Mouse (Mus musculus): ENCODE data around the gene 1700088E04Rik. TPM values are rescaled to one million over a fixed set of nuclear protein-coding genes. Genes with fewer than 3 reads are reported as not detected.

1700088E04Rik gene
- total RNA-seq, 1 experiment from 2014 or later: not detected

DNA sequence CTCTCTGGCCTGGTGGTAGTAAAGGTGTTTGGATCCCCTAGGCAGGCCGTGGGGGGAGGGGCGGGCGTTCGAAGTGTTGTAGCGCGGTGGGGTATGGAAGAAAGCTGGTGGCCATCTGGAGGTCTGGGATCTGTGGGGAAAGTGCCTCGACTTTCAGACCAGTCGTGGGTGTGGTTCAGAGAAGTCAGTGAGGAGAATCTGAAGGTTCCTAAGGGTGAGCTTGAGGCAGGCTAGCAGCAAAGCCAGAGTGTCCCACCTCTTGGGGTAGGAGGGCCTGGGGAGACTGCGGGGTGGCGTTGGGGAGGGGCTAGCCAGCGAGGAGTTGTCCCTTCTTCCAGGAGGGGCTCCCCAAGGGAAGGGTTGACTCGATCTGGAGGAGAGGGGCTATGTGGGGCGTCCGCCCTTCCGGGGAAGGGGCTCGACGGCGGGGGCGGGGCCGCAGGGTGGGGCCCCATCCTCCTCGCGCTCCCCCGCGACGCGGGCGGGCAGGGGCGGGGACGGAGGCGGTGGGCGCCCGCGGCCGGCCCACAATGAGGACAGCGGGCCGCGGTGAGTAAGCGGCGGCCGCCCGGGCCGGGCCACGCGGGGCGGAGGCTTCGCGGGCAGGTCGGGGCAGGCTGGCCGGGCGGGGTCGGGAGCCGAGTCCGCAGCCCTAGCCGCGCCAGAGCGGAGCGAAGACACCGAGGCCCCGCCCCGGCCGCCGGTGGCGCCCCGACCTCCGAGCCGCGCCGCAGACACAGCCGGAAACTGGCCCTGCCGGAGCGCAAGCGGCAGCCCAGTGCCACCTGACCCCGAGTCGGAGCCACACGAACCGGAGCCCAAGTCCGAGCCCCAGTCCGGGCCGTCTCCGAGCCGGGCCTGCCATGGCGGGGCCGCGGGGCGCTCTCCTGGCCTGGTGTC is 32.4 kb downstream of the 1700088E04Rik start, which contains the start of gene Micall1:
Micall1 (plus strand) TSS at position 478 of the 900 bp plus-strand sequence.
- peak; percentile 28; the same call in 1 of the 2 replicates for ATAC-seq (replicated peaks; ENCODE audit: insufficient number of reproducible peaks, low FRiP score, low TSS enrichment, poor library complexity, severe bottlenecking)

DNA sequence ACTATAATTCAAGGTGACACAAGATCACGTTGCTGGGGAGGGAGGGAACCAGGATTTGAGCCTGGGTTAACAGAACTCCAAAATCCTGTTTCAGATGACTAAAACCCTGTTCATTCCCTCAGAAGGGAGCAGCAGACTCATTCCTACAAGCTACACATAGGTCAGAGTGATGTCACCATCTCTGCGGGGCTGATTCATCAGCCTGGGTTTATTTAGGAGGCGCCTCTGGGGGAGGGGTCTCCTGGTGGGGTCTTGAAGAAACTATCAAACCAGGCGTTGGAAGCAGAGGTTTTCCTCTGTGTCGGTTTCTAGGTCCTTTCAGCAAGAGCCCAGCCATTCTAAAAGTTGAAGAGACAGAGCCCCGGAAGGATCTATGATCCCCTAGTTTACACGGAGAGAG is 33.1 kb downstream of the 1700088E04Rik start:
- ATAC-seq (replicated peaks; ENCODE audit: insufficient number of reproducible peaks, low FRiP score, low TSS enrichment, poor library complexity, severe bottlenecking): no peak

DNA sequence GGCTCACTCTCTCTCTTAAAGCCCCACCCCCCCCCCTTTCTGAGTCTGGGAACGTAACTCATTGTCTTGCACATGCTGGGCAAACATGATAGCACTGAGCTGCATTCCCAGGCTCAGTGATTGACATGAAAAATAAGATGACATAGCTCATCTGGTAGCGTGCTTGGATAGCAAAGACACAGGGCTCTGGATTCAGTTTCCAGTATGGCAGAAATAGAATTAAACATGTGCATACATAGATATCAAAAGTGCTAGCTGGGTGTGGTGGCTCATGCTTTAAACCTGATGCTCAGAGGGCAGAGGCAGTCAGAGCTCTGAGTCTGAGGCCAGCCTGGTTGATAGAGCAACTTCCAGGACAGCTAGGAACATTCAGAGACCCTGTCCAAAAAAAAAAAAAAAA is 35.2 kb downstream of the 1700088E04Rik start:
- no peak for ATAC-seq (replicated peaks; ENCODE audit: insufficient number of reproducible peaks, low FRiP score, low TSS enrichment, poor library complexity, severe bottlenecking)

DNA sequence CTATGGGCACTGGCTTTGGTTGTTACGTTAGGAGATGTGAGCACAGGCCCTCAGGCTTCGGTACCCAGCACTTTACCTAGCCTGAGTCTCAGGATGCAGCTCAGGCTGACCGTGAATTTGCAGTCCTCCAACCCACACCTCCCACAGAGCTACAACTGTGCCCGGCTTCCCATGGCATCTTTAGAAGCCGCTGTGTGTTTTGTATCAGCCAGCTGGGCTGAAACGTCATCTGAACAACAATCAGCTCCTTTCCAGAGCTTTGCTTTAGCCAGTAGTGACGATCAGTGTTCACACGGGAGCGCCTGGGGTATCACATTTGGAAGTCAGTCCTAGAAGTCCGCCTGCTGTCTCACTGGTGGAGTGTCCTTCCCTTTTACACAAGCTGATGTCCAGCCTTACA is 37.8 kb downstream of the 1700088E04Rik start:
- no peak for ATAC-seq (replicated peaks; ENCODE audit: insufficient number of reproducible peaks, low FRiP score, low TSS enrichment, poor library complexity, severe bottlenecking)

DNA sequence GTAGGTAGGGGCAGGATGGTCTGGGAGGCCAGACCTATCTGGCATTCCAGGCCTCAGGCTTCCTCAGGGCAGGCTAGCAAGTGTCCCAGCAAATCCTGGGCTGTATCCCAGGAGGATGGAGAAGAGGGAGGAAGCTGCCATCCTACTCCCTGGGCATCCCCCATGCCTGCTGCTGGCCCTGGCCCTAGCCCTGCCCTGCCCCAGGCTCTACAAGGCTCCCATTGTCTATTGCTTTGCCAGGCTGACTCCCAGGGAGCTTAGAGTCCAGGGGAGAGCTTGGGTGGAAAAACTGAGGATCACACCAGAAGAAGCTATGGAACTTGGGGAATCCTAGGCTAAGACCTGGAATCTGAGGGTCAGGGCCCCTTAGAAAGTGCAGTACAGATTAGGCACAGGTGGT is 39.5 kb downstream of the 1700088E04Rik start:
- ATAC-seq (replicated peaks; ENCODE audit: insufficient number of reproducible peaks, low FRiP score, low TSS enrichment, poor library complexity, severe bottlenecking): no peak

DNA sequence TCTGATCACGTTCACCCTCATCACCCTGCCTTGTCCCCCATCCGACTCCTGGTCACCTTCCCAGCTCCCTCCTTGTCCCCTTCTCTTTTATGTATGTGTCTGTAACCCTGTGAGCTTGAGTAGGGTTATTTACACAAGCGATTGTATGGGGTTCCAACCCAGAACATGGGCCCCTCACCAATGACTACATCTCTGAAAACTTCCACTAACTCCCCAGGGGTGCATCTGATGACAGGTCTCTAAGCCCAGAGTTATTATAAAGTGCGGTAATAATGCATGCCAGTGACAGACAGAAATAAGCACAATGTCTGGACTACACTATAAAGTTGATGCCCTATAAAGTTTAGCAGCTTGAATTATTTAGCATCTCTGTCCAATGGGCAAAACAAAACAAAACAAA is 40.7 kb downstream of the 1700088E04Rik start:
- no peak for ATAC-seq (replicated peaks; ENCODE audit: insufficient number of reproducible peaks, low FRiP score, low TSS enrichment, poor library complexity, severe bottlenecking)

DNA sequence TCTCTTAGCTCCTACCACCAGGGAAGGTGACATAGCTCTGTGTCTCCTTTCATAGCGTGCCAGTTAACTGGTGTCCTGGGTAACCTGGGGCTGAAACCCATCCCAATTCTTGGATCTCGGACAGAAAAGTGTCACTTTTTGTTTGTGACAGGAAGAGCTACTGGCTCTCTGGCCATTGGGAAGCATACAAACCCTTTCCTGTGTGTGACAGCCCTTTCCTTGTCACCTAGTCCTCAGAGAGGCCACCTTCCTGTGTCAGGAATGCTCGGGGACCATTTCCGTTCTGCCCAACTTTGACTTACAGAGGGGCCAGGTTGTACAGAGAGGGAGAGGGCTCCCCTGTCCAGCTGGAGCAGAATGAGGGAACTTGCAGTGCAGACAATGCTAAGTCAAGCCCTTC is 41.6 kb downstream of the 1700088E04Rik start:
- ATAC-seq (replicated peaks; ENCODE audit: insufficient number of reproducible peaks, low FRiP score, low TSS enrichment, poor library complexity, severe bottlenecking): no peak

DNA sequence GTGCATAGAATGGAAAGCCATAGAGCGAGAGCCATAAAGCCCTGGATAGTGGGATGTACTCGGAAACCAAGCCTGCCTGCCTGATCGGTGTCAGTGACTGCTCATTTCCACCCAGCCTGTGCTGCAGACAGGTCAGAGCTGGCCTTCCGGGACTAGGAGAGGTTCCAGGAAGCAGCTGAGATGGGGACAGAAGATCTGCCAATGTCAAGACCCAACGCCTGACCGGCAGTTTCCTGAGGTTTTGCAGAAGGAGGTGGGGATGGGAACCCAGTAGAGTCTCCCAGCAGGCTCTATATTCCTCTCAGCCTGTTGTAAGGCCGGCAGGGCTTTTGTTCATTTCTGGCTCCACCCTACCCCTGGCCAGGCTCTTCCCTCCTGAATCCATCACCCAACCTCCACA is 42.2 kb downstream of the 1700088E04Rik start:
- no peak for ATAC-seq (replicated peaks; ENCODE audit: insufficient number of reproducible peaks, low FRiP score, low TSS enrichment, poor library complexity, severe bottlenecking)

DNA sequence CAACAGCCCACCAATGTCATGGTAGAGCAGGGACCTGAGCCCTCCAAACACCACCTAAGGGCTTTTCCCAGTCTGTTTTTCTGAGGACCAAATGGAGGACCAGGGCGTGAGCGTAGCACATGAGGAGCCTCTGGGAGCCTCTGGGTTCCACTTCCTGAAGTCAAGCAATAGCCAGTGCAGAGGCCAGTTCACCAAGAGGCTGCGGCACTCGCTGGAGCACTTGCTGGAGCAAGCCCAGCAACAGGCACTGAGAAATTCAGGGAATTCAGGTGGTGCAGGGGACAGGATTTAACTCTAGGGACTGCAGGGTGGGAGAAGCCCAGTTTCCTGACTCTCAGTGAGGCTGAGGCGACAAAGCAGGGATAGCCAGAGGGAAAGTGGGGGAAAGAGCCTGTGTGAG is 42.8 kb downstream of the 1700088E04Rik start:
- ATAC-seq (replicated peaks; ENCODE audit: insufficient number of reproducible peaks, low FRiP score, low TSS enrichment, poor library complexity, severe bottlenecking): no peak

DNA sequence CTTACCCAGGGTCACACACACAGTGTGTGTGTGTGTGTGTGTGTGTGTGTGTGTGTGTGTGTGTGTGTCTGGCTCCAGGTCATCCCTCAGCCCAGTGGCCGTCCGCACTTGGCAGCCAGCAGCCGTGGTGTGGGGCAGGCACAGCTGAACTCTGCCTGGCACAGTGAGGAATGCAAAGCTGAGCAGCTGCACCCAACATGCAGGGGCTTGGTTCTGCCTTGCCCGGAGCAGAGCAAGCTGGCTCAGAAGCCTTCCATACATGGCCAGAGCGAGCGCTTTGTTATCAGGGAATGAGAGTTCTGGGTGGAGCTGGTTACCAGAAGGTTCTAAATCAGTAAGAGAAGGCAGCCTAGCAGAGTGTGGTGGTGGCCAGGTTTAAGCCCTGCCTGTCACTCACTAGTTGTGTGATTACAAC is 43.4 kb downstream of the 1700088E04Rik start:
- no peak for ATAC-seq (replicated peaks; ENCODE audit: insufficient number of reproducible peaks, low FRiP score, low TSS enrichment, poor library complexity, severe bottlenecking)

DNA sequence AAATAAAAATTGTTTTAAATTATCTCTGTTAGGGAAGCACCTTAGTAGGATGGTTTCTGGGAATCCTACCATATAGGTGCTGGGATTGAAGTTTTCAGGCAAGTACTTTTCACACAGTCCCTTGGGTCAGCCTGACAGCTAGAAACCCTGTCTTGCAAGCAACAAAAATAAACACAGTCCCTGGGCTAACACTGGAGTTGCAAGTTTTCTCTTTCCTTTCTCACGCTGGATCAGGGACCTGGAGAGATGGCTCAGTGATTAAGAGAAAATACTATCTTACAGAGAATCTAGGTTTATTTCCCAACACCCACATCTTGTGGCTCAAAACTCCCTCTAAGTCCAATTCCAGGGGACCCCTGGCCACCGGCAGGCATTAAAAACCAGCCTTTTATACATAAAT is 43.9 kb downstream of the 1700088E04Rik start:
- ATAC-seq (replicated peaks; ENCODE audit: insufficient number of reproducible peaks, low FRiP score, low TSS enrichment, poor library complexity, severe bottlenecking): no peak

DNA sequence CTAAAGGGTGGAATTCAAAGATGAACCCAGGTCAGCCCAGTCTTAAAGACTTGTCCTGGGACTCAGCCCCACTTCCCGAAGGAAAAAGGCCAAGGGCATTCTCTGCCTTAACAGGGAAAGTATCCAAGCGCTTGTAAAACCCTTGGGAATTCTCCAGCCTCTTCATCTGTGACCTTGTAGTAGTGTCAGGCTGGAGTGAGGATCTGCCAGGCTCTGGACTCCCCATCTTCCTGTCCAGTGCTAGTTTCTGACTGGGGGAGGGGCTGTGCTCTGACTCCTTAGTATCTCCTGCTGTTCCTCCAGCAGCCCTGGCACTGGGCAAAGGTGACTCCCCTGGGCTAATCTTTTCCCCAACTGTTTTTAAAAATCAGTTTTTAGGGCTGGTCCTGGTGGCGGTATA is 44.5 kb downstream of the 1700088E04Rik start:
- ATAC-seq (replicated peaks; ENCODE audit: insufficient number of reproducible peaks, low FRiP score, low TSS enrichment, poor library complexity, severe bottlenecking): no peak

DNA sequence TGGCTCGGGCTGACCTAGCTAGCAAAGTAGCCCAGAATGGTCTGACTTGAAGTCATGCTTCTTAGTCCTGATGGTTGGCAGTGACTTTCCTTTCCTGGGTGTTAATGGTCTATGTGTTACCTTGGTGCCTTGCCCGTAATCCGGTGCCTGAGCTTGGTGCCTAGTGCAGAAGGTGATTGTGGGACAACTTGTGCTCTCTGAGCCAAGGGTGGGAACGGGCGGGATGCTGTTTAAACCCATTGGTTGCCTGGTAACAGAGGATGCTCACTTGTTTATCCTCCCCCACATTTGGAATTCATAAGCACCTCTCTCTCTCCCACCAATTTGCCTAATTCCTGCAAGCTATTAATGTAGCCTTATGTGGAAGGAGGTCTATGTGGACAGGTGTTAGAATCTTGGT is 45.6 kb downstream of the 1700088E04Rik start:
- ATAC-seq (replicated peaks; ENCODE audit: insufficient number of reproducible peaks, low FRiP score, low TSS enrichment, poor library complexity, severe bottlenecking): no peak

DNA sequence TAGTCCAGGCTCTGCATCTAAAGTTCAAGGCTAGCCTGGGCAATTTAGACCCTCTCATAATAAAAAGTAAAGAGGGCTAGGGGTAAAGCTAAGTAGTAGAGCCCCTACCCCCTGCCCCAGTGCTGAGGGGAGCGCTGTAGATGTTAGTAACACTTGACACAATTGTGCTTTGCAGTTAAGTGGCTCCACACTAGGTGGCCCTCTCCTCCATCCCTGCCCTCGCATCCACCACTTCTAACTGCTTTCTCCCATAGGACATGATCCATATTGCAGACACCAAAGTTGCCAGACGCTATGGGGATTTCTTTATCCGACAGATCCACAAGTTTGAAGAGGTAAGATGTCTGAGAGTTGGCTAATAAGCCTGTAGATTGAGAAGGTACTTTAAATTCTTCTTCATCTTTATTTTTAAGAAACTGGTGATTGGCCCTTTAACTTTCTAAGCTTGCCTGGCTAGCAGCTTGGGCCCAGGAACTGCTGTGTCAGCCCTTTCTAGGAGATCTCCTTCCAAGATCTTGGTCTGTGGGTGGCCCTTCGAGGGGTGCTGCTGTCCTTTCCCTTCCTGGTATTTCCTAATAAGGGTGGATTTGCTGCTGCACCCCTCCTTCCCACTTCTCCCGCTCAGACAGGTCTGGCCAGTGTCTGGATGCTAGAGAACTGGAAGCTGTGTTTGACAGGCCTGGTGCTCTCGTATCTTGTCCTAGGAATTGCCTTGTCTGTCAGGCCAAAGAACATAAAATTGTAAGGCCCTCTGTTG is 47.8 kb downstream of the 1700088E04Rik start:
- no peak for ATAC-seq (replicated peaks; ENCODE audit: insufficient number of reproducible peaks, low FRiP score, low TSS enrichment, poor library complexity, severe bottlenecking)

DNA sequence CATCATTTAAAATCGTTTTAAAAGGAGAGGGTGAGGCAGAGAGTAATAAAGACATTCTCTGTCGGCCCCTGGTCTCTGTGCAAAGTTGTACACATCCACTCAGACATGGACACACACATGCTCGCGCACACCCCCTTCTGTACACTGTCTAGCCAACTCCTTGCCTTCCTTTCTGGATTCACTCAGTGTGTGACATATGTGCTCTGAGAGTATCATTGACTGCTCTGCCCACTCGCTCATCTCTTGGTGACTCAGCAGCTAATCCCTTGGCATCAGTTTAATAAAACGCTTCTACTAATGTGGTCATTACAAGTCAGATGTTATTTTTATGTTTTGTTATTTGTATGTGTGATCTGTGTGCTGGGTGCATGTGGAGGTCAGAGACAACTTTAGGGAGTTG is 48.8 kb downstream of the 1700088E04Rik start:
- no peak for ATAC-seq (replicated peaks; ENCODE audit: insufficient number of reproducible peaks, low FRiP score, low TSS enrichment, poor library complexity, severe bottlenecking)

DNA sequence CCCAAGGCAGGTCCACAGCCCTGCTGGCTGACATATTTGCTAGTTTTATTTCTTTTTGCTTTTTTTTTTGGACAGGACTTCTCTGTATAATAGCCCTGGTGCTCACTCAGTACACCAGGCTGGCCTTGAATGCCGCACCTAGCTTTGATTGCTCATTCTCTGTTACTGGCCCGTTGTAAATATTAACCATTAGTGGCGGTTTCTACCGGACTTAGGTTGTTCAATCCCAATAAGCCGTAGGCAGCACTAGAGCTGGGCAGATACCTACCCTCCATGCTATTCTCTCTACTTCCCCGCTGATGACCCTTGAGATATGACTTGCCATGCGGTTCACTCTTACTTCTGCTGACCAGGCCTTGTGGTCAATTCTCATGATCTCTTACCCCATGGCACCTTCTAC is 61.5 kb downstream of the 1700088E04Rik start:
- ATAC-seq (replicated peaks; ENCODE audit: insufficient number of reproducible peaks, low FRiP score, low TSS enrichment, poor library complexity, severe bottlenecking): no peak

All from monocyte, adult 5-6 weeks (primary cell).